Mouse (Mus musculus) right cerebral cortex, postnatal 25 days (tissue): ENCODE data around the gene Zc3h12c.

Source experiments
- DNase-seq: peaks from one replicate; pipeline ENCODE4 v3.0.0; 2022

The Zc3h12c gene

DNA sequence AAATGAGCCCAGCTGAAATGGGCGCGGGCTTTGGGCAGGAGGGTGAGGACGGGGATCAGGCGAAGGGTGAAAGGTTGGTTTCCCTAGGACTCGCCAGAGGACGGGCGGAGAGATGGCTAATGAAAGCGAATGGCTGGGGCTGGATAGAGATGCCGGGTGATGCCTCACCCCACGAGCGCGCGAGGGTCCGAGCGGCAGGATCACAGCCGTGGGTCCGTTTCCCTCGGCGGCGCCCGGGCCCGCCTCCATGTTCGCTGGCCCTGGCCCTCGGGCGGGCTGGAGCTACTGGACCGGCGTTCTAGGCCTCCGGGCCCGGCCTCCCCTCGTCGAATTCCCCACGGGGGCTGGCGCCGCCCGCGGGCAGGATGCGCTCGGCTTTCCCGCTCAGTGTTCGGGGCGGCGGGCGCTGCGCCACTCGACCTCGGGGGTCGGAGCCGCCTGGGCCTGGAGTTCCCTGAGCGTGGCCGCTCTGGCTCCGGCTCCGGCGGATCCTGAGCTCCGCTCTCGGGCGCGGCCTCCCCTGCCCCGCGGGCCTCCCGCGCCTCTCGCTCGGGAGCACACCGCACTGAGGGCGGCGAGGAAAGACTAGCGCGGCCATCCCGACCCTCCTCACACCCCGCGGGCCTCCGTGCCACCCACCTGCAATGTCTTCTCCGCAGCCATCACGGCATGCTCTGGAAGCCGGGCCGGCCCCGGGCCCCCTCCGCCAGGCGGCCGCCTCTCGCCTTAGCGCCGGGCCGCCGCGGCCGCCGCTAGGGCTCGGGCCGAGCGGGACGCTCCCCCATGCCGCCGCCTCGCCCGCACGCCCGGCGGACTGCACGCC lies at the start of gene Zc3h12c:
TSS of gene Zc3h12c (minus strand) at position 710 of the 823 bp plus-strand sequence.
- DNase-seq = peak; percentile 75

DNA sequence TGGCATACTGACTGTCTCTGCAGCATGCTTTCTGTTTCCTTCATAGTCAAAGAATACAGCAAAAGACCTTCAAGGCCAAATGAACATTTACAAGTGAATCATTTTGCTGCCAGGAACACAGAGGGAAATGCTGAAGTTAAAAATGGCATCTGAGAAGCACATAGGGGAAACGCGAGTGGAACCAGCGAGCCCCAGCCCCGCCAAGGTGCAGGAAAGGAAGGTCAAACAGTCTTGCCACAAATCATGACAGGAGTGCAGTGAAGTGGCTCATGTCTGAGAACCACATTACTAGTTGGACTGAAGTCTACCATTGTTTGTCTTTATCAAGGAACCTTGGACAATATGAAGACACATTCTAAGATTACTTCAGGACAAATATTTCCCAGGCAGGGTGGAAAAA lies 49.3 kb upstream of the Zc3h12c start:
- no peak for DNase-seq

DNA sequence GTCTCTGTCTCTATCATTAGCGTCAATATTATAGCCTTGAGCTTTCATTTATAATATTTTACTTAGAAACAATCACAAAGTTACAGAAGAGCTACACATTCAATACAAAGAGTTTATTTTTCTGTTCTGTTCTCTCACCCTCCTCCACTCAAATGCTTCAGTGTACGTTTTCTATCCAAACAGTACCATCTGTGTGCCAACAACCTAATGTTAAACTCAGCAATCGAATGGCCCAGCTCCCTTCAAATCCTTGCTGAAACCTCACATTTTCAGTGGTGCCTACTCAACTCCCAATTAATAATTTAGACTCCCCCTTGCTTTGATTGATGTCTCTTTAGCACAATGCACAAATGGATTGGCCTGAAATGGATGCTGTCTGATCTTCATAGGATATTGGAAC lies 46.9 kb upstream of the Zc3h12c start:
- no peak for DNase-seq

DNA sequence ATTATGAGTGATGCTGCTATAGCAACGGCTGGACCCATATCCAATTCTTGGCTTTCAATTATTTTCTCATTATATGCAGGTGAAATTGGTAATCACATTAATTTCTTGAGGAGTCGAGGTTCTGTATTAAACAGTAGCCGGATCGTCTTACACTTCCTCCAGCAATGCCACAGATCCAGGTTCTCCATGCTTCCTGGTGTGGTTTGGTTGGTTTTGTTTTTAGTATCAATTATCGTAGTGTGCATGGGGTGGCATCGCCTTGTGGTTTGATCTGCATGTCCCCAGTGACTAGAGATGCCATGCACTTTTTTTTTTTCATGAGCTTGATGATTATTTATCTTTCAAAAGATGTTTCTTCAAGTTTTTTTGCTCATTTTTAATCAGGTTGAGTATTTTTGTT lies 44.0 kb upstream of the Zc3h12c start:
- DNase-seq = no peak

DNA sequence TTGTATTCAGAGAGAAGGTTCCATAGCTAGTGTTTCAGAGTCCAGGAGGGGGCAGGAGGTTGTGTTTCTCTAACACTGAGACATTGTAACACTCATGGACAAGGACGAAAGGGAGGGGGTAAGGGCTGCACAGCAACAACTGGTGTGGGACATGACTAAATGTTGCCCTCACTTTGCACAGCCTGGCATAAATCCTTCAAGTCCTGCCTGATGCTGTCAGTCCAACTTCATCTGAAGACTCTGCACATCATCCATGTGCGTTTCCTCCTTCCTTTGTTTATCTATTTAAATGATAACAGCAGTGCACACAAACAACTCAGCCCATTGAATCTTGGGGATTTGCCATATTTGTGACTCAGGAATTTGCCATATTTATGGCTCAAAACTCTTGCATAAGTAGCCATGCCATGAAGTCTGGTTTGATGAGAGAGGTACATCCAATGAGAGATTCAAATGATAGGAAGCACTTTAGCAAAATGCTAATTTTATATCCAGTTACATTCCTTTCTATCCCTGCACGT lies 40.2 kb upstream of the Zc3h12c start:
- no peak for DNase-seq

DNA sequence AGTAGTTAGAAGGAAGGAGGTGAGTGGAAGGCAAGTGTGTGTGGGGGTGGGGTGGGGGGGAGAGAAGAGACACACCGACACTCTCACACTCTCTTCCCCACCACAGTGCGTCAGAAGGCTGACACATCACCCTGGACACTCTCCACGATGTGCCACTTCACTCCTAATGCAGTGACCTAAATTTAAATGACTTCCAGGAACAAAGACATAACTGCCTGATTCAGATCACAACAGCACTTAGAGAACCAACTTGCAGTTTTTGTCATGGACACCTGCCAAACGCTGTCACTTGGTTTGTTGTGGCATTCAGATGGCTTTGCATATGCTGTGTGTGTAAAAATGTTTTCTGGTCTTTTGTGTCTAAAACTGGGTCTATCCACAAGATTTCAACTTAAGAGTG lies 34.8 kb upstream of the Zc3h12c start:
- peak; percentile 42 for DNase-seq

DNA sequence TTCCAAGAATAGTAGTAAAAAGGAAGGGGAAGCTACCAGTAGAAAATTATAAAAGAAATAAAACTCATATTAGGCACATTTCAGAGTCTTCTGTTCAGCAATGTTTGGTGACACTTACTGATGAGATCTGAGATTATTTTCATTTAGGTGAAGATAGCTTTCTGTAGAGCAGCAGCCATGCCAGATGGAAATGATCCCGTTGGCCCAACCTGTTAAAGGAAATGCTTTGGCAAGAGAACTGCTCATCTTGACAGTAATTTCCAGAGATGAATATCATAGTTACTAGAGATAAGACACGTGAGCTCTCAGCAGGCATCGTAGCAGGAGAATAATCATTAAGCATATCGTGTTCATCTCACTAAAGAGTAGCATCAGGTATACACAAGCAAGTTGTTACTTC lies 31.9 kb upstream of the Zc3h12c start:
- no peak for DNase-seq

DNA sequence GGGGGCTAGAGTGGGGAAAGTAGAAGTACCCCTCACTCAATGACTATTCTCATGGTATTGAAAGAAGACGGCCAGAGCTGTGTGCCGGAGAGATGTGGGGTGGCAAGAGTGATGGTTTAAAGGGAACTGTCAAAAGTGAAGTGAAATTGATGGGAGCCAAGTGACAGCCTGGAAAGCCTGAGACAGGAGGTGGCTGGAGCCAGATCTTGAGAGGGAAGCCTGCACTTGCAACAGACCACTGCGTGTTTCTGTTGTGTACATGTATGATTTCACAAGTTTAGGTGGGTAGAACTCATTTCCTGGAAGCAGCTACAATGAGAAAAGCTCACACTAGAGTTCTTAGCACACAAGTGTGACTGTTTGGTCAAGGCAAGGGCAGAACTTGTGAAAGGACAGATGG lies 27.5 kb upstream of the Zc3h12c start:
- DNase-seq = no peak

DNA sequence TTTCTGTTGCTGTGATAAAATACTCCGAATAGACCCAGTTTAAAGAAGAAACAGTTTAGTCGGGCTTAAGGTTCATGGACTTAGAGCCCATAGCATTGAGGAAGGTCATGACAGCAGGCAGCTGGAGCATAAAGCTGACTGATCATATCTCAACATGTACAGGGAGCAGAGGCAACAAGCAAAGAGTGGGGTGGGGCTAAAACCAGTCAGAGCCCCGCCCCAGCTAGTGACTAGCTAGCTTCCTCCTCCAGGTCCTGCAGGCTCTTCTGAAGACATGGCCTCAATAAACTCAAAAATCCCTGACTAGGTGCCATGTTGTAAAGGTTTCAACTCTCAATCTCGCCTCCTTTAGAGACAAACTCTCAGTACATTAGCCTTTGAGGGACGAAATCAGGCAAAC lies 25.5 kb upstream of the Zc3h12c start:
- no peak for DNase-seq

DNA sequence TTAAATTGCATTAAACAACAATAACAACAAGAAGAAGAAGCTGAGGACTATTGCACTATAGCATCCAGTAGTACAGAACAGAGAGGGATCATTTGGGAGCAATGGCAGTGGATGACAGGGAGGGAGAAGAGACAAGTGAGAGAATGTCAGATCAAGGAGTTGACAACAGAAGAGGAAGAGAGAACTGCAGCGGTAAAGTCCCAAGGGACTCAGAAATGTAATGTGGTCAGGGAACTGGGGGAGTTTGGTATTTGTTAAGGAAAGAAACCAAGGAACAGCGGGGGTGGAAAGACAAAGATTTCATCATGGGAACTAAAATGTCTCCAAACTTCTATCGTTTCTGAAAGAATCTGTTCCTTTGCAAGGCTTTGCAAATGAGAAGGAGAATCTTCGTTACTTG lies 22.5 kb upstream of the Zc3h12c start:
- no peak for DNase-seq

DNA sequence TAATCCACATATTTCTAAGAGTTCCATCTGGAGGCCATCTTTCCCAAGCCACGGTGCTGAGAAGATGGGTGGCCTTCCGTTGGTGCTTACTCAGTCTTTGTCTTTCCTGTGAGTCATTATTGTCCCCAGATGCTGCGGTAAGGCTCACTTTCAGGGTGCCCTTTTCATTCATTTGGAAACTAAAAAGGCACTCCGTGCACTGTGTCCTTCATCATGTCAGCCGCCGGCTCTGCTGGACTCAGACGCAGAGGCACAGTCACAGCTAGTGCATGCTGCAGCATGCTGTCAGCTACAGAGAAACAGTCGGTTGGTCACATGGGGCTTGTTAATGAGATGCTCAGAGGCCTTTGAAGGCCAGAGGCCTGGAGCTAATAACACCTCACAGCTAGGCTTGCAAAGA lies 19.7 kb upstream of the Zc3h12c start:
- DNase-seq = no peak

DNA sequence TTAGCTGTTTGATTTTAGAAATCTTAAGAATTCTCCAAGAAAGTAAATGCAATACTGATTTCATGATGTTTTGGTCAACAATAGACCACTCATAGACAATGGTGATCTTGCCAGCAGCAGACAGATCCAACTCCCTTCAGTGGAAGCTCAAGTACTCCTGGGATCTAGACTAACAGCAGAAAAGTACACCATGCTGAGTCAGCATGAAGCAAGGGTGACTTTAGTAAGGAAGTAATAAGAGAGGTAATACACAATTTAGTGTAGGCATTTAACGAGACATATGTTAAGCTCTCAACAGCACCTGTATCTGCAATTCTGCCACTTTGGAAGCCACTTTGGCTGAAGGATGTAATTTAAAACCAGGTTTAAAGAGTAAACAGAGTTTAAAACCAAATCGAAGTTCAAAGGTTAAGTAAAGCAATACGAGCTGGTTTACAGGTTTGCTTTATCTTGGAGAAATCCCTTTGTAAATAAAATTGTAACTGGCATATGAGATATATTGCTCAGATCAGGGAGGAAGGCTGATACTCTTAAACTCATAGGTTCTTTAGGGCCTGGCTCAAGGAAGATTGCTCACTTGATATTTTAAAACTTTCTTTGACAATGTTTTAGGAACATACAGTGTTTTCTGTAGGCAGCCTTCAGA lies 18.0 kb upstream of the Zc3h12c start:
- no peak for DNase-seq

DNA sequence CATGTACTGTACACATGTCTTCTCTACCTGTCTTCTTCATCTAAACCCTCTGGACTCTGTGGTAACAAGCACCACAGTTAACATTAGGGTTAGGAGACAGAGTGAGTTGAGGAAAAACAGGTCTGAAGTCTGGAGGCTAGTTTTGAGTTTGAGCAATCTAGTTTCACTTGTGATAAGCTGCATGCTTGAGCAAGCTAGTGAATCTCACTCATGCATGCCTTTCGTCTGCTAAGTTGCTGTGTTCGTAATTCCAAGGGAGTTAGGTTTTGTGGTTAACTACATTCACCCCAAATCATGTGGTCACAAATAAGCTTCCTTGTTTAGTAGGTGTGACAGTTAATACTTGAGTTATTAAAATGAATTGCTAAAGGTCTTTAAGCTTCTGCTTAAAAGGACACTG lies 13.0 kb upstream of the Zc3h12c start:
- no peak for DNase-seq

DNA sequence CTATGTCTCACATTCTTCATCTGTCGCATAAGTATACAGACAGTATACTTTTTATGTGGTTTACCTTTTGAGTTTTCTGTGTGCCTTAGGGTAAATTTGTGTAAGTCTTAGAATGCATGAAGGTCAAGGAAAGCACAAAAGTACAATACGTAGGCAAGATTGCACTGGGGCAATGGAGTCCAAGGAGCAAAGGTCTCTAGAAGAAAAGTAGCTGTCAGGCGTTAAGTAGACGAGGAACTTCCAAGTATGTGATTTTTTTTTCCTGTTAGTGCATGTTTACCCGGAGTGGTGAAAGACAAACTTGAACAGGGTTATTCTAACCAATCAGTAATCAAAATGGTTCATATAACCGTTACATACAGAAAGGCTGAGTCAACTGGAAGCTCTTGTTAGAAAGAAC lies 12.5 kb upstream of the Zc3h12c start:
- no peak for DNase-seq

DNA sequence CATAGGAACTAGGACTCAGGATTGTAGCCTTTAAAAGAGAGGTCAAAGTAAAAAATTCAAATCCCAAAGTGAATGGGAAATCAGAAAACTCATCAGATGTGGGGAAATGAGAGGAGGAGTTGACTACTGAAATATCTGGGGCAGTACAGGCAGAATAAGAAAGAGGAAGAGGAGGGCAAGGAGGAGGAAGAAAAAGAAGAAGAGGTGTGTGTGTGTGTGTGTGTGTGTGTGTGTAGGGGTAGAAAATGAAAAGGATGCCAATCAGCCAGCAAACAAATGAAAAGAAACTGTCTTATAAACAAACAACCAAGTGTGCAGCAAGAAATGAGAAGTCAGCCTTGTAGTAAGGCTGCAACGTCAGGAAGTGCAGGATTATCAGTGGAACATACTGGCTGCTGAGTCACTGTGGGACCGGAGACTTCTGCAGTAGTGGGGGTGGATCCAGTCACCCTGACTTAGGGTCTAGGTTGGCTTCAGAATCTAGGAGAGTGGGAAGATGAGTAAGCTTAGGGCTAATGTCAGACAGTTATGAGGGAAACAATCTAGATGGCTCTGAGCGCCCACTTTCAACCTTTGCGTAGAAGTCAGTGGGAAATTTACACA lies 7.0 kb upstream of the Zc3h12c start:
- DNase-seq = no peak

DNA sequence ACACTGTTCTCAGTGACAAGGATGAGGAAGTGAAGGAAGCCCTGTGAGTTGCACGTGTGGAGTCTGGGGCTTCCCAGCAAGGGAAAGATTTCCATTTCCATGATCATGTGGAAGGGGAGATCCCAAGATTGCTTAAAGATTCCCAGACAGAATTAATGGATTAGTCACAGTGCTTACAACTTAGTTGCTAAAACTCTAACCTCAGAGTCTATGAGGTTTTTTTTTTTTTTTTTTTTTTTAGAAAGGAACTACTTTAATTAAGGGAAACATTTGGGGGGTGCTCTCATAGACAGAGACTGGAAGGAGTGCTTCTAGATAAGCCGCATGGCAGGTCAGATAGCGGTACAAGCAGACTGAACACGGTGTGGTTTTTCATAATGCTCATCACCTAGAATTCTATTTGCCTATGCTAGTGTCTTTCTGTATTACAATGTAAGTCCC lies 6.3 kb upstream of the Zc3h12c start:
- DNase-seq = no peak

DNA sequence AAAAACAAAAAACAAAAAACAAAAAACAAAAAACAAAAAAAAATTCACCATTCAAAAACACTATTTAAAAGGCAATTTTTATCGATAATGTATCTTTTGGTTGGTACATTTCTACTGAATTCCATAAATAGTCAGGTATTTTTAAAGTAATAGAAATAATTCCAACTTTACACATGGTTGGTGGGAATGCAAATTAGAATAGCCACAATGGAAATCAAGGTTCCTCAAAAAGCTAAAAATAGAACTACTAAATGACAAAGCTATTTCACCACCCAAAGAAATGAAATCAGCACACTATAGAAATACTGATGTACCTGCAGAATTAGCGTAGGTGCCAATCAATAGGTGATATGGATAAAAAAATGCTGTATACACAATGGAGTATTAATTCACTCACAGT lies 5.6 kb upstream of the Zc3h12c start:
- DNase-seq = no peak

DNA sequence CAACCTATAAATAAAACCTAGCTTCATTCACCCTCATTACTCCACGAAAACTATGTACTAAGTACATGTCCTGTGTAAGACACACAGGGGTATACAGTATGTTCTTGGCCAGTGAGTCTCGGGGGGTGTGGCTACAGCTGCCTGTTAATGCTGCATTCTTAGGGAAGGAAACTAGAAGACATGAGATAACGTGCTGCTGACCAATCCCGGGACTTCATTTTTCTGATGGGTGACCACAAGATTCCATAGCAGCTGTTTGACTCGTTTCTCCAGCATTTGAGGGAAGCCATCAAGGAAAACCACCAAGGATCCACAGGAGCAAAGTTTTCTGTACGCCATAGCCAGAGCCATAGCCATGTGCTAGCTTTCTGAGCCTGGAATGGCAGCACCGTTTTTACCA lies 4.2 kb upstream of the Zc3h12c start:
- DNase-seq = no peak

DNA sequence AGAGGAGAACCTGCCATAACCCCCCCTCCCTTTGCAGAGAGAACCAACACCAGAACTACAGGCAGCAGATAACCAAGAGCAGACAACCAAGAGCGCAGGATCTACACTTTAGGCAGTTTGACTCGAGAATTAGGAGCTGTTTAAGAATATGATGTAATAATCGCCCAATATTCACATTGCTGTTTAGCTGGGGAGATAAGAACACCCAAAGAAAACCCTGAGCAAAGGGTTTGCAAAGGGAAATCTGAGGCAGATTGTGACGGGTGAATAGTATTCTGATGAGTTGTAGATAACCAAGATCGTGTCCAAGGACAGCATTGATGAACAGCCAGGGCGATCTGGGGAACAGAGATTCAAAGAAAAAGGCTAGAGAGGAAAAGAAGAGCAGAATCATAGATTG lies 2.3 kb upstream of the Zc3h12c start:
- no peak for DNase-seq

DNA sequence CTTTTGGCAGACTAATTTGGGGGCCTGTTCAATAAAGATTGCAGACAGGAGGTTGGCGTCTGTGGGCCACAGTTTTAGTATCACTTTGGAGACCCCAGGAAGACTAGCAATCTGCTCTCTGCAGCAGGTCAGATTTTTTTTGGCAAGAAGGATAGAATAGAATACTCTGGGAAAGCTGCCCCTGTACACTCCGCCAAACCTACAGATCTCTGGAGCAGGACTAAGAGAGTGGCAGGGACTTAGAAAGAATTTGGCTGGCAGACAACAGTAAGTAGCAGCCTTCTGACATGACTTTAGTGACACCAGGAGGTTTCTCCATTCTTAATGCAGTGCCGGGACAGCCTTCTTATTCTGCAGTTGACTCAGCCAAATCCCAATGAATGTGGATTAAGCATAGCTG lies 1.8 kb upstream of the Zc3h12c start:
- no peak for DNase-seq

DNA sequence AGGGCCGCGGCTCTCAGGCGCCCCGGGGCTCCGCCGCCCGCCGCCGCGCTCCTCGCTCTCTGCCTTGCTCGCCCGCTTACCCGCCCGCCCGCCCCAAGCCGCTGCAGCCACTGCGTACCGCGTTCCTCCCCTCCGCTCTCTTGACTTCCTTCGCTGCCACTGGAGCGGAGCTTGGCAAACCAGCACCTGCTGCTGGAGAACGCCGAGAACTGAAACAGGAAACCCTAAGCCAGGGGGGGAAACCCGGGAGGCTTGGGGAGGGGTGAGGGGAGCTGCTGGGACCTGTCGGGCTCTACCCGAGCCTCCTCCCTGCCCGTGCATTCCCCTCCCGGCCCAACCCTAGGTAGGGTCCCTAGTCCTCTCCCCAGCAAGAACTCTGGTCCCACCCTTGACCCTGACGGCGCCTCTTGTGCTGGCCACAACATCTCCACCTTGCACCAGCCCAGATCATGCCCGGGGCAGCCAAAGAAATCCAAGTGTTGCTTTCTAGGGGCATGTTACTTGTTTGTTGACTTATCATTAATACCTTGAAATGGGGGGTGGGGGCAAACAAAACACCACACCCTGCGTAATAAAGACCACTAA lies 406 bp upstream of the Zc3h12c start:
- DNase-seq = peak; percentile 83

DNA sequence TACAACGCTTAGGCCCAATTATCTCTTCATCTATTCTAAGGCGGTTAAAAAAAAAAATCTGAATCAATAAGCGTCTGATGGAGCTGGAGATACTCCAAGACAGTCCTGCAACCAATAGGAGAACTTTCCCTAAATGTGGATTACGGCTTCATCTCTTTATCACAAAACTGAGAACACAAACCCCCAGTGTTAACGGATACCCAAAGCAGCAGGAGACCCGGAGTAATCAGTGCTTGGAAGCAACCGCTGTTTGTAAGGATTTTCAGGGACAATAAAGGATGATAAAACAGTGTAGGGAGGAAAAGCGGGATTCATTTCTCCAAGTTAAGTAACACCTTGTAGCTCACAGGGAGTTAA lies 888 bp downstream of the Zc3h12c start:
- no peak for DNase-seq

DNA sequence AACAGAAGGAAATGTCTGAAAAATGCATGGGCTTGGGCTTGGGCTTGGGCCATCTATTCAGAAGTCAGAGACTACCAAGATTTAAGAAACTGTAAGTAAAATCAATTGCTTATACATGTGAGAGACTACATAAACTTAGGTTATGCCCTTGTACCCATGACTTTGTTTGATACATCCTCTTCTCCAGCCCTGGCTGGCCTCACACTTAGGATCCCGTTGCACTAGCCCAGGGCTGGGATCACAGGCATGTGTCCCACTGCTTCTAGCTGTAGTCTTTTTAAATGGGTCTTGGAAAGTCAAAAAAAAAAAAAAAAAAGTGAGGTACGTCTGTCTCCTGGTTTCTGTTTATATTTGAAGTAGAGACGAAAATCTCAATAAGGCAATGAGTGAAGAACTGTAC lies 1.3 kb downstream of the Zc3h12c start:
- DNase-seq = no peak

DNA sequence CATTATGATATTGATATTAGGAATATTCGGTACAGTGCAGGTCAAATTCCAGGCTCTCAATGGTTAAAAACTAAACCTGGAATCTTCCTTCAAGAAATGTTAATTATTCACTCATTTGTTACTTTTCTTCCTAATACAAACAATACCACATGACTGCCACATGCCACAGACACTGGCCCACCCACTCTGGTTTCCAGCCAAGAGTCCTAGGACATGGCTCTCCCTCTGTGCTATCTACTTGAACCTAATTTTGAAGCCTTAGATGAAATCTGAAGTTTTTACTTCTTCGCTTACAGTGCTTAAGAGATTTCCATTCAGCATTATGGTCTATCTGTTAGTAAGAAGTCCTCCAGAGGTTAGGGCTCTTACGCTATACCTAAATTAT lies 2.7 kb downstream of the Zc3h12c start:
- no peak for DNase-seq
